Mouse (Mus musculus): ENCODE results near the gene Melk.

DNA sequence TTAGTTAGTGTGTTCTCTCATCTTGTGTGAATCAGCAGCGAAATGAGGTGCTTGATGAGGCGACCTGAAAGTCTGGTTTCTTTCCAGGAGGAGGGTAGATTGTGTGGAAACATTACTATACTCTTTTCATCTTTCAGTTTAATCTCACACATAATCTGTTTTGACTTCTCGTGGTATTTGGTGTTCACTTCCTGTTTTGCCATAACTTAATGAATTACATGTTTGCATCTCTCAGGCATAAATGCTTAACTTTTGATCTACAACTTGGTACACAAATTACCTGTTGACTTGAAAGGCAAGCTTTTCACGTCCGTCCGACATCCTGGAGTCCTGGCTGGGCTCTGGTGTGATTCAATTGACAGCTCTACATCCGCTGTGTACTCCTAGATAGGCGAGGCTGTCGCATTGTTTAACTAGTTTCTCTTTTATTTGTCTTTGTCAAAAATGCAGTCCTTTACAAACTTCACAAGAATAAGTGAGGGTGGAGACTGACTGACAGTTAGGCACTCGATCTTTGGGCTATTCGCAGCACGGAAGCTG is 15.7 kb downstream of the Melk start:
- TF ChIP-seq CTCF (IDR thresholded peaks at IDR 0.05; ENCODE audit: low read depth, low read length) = no peak
- no peak for TF ChIP-seq POLR2A (IDR thresholded peaks at IDR 0.05; ENCODE audit: borderline replicate concordance, low read depth, low read length)

Data from bone marrow macrophage, adult 2 months (primary cell).